Mouse (Mus musculus) stomach, embryonic 16.5 days (tissue): ENCODE measurements around the gene Stom. TPM values are rescaled to one million over a fixed set of nuclear protein-coding genes. Genes with fewer than 3 reads are reported as not detected.
A peak's percentile ranks its signal among the peaks of the same experiment; 100 is the strongest.

Experiments
- ATAC-seq: fragments of 200-750 bp; cut with Nextera tagmentation; 2 replicates; pipeline ENCODE4 v1.8.0; 2017; ENCODE audit warnings: moderate number of reproducible peaks, moderate TSS enrichment; ENCODE audit not compliant: insufficient read depth, low FRiP score
- H3K27ac ChIP-seq: fragments of 300-500 bp; sonication (generic); 2 replicates; pipeline ENCODE4 v1.5.1; 2014; ENCODE audit warnings: low read length
- H3K27me3 ChIP-seq: fragments of 300-500 bp; sonication (generic); 2 replicates; pipeline ENCODE4 v1.6.1; 2014; ENCODE audit warnings: low read length, control low read depth, mixed read lengths; ENCODE audit not compliant: control insufficient read depth, insufficient read depth
- H3K36me3 ChIP-seq: fragments of 300-500 bp; sonication (generic); 2 replicates; pipeline ENCODE4 v1.6.1; 2014; ENCODE audit warnings: low read length; ENCODE audit not compliant: control insufficient read depth, insufficient read depth
- H3K4me1 ChIP-seq: fragments of 300-500 bp; sonication (generic); 2 replicates; pipeline ENCODE4 v1.6.1; 2014; ENCODE audit warnings: low read length, control low read depth, mixed read lengths; ENCODE audit not compliant: control insufficient read depth, insufficient read depth
- H3K4me2 ChIP-seq: fragments of 300-500 bp; sonication (generic); 2 replicates; pipeline ENCODE4 v1.6.1; 2014; ENCODE audit warnings: low read depth, low read length, mixed read lengths
- H3K4me3 ChIP-seq: fragments of 300-500 bp; sonication (generic); replicated peaks from 2 replicates; pipeline ENCODE4 v1.5.1; 2014; ENCODE audit warnings: mild to moderate bottlenecking, low read length
- H3K9ac ChIP-seq: fragments of 300-500 bp; sonication (generic); 2 replicates; pipeline ENCODE4 v1.6.1; 2014; ENCODE audit warnings: low read length
- H3K9me3 ChIP-seq: fragments of 300-500 bp; sonication (generic); replicated peaks from 2 replicates; pipeline ENCODE4 v1.6.1; 2016; ENCODE audit warnings: low read length, control low read depth; ENCODE audit not compliant: control insufficient read depth
- WGBS: fragments of 180-500 bp; shearing (Covaris S2); extraction: QIAGEN DNeasy Blood & Tissue Kit; methylation state at CpG from one replicate; pipeline ENCODE4 v1.1.7; 2014; 5-methylcytosine and 5-hydroxymethylcytosine counted together
- polyA plus RNA-seq: library from polyadenylated mRNA; unstranded; fragments of >200 nt; fragmentation: Nextera tagmentation; extraction: Ambion mirVana; gene quantifications from 2 replicates; pipeline ENCODE4 v1.2.1, GENCODE M21; 2015

The Stom gene
- polyA plus RNA-seq, 1 experiment from 2014 or later: 87.3 TPM

DNA sequence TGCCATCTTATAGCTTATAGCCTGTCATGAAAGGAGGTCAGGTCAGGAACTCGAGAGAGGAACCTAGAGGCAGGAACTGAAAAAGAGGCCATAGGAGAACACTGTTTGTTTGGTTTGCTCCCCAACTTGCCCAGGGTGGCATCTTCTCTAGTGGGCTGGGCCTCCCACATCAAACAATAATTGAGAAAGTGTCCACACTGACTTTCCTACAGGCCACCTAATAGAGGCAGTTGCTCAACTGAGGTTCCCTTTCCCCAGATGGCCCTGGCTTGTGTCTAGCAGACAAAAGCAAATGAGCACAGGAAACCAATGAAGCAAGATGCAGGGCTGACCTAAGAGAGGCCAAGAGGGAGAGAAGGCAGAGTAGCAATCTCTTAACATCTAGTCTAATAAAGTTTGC, 28.6 kb downstream of the Stom start:
- Histone ChIP-seq H3K9me3 (0 out of 2 replicates have a peak, but pooled peaks cover 2% of the 10 kb centered on the region), H3K9ac (no peak overlapping the region), H3K27me3 (no peaks in the 10 kb centered on the region), H3K4me3 (no peak overlapping the region), H3K36me3 (peaks cover 7% of the 10 kb centered on the region), H3K4me1 (no peaks in the 10 kb centered on the region), H3K4me2 (no peak overlapping the region), H3K27ac (no peak overlapping the region)
- no peak for ATAC-seq
- 53% methylated on average over 1 of the region's 1 CpGs for WGBS

DNA sequence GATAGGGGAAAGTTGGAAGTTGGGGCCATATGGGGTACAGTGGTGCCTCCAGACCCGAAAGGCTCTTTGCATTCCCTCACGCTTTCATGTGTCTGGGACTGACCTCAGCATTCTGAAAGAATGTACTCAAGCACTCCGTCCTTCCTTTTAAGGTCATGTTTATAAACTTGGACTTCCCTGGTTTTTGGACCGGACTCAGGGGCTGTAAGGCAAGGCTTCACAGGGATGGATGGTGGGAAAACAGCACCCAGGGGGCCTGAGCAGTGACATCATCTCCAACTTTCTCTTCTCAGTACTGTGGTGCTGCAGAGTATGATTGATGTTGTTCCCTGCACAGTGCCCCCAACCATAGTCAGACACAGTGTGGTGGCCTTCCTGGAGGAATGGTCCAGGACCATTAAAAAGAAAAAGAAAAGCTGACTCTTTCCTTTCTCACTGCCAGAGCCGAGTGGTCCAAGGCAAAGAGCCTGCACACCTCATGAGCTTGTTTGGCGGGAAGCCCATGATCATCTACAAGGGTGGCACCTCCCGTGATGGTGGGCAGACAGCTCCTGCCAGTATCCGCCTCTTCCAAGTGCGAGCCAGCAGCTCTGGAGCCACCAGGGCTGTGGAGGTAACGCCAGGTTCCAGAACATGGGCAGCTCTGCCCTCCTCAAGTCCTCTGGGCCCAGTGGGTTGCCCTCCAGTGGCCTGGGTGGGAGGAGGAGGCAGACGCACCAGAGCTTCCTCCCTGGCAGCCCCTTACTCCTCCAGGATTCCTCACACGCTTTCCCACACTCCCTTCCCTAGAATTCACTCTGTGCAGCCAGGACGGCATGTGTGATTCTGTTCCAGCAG, 34.5 kb downstream of the Stom start:
- 61% methylated on average over 13 of the region's 13 CpGs for WGBS
- Histone ChIP-seq H3K9ac (no peak overlapping the region), H3K4me3 (no peak overlapping the region), H3K36me3 (peaks cover 7% of the 10 kb centered on the region), H3K4me1 (peaks cover 6% of the 10 kb centered on the region), H3K4me2 (no peak overlapping the region), H3K27me3 (no peaks in the 10 kb centered on the region), H3K27ac (peak overlapping the region; percentile 78), H3K9me3 (no peaks in the 10 kb centered on the region)
- ATAC-seq: peak; percentile 90

DNA sequence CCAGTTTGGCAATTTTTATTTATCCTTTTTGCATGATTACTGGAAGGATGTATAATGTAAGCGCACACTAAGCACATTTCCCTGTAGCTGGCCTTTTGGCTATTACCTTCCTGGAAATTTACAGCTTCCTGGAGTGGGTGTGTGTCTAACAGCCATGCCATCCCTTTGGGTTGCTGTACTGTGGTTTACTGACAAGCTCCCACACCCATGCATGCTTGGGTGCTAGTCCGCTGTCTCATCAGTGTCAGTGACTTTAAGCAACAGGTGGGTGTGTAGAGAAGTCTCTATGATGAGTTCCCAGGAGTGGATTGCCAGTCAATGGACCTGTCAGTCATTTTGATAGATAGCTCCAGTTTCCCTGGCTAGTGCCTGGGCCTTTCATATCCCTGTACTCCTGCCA, 37.3 kb downstream of the Stom start:
- WGBS: 84% methylated on average over 2 of the region's 2 CpGs
- H3K9me3 ChIP-seq: no peaks in the 10 kb centered on the region
- H3K9ac ChIP-seq: no peak overlapping the region
- H3K4me2 ChIP-seq: no peak overlapping the region
- peaks cover 6% of the 10 kb centered on the region for H3K4me1 ChIP-seq
- H3K27me3 ChIP-seq: no peaks in the 10 kb centered on the region
- peaks cover 7% of the 10 kb centered on the region for H3K36me3 ChIP-seq
- H3K27ac ChIP-seq: no peak overlapping the region
- ATAC-seq: no peak
- H3K4me3 ChIP-seq: no peak overlapping the region

DNA sequence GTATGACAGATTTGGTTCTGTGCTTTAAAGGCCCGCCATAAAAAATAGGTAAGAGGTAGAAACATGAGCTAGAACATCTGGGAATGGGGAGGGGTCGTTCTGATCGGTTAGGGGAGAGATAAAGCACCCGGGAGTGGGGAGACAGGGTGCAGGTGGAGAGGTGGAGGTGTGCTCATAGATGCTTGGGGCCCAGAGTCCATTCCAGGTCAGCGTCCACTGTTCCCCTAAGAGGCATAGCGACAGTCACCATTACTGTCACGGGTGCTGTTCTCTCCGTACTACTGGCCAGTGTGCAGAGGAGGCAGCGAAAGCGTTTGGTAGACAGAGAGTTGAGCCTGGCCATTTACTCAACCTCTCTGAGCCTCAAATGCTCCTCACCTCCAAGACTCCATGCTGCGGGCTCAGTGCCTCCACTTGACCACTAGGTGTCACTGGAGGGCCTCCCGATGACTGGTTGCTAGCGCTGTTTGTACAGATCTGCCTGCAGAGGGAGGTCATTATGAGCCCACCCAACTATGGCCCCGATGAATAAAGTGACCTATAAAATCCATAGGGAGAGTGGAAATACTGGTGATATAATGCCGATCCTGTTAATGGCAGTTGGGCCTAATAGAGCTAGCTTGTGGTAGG, 39.0 kb downstream of the Stom start:
- no peak overlapping the region for H3K9ac ChIP-seq
- H3K4me3 ChIP-seq: no peak overlapping the region
- no peaks in the 10 kb centered on the region for H3K27me3 ChIP-seq
- H3K36me3 ChIP-seq: peaks cover 4% of the 10 kb centered on the region; the same call in 1 of the 2 replicates
- 29% methylated on average over 15 of the region's 15 CpGs for WGBS
- H3K9me3 ChIP-seq: no peaks in the 10 kb centered on the region
- H3K4me1 ChIP-seq: peaks cover 6% of the 10 kb centered on the region
- H3K27ac ChIP-seq: no peak overlapping the region
- peak; percentile 45; the same call in 1 of the 2 replicates for ATAC-seq
- no peak overlapping the region for H3K4me2 ChIP-seq

DNA sequence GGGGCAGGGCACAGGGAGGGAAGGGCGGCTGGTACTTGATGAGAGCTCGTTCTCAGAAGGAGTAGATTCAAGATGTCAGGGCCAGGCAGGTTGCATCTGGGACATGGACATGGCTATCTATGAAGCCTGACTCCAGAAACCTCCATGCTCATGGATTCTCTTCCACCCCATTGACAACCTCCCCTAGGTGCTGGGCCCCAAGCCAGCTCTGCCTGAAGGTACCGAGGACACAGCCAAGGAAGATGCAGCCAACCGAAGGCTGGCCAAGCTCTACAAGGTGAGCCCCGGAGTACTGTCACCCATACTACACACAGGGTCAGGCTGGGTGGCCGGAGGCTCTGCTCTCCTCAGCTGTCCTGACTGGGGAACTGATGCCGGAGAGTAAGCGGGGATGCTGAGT, 43.5 kb downstream of the Stom start:
- H3K9me3 ChIP-seq: no peaks in the 10 kb centered on the region
- H3K4me1 ChIP-seq: no peaks in the 10 kb centered on the region
- 87% methylated on average over 8 of the region's 8 CpGs for WGBS
- no peak for ATAC-seq
- no peak overlapping the region for H3K4me2 ChIP-seq
- no peak overlapping the region for H3K27ac ChIP-seq
- peaks cover 8% of the 10 kb centered on the region; the same call in 1 of the 2 replicates for H3K36me3 ChIP-seq
- H3K4me3 ChIP-seq: no peak overlapping the region
- H3K9ac ChIP-seq: no peak overlapping the region
- no peaks in the 10 kb centered on the region for H3K27me3 ChIP-seq

DNA sequence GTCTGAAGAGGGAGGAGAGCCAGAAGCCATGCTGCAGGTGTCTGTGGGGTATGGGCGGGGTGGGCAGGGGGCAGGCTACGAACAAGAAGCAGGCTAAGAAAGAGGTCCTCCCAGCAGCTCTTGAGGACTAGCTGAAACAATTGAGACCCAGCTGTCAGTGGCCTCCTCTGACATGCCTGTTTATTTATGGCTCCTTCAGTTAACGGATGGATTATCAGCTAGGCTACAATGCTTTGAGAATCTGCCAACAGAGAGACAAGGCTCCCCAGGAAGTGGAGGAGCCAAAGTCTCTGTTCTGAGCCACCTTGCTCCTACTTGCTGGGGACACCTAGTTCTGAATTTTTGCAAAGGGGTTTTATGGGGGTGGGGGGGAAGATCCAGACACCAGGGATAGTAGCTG, 44.1 kb downstream of the Stom start:
- Histone ChIP-seq H3K4me2 (no peak overlapping the region), H3K36me3 (peaks cover 8% of the 10 kb centered on the region; the same call in 1 of the 2 replicates), H3K27ac (no peak overlapping the region), H3K4me1 (no peaks in the 10 kb centered on the region), H3K9ac (no peak overlapping the region), H3K9me3 (no peaks in the 10 kb centered on the region), H3K27me3 (no peaks in the 10 kb centered on the region), H3K4me3 (no peak overlapping the region)
- 63% methylated on average over 3 of the region's 3 CpGs for WGBS
- no peak for ATAC-seq

DNA sequence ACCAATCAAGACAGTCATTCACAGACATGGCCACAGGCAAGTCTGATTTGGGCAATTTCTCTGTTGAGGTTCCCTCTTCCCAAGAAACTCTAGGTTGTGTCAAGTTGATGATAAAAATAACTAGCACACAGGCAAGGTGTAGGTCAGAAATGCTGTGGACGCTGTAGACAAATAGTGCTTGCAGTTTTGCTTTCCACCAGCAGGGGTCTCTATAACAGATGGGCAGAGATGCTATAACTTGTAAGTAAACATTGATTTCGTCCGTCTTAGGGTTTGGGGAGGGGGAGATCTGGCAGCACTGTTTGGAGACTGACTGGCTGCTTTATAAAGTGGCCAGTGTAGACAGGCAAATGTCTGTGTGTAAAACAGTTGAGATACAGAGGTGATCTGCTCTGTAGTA, 44.9 kb downstream of the Stom start:
- no peak for ATAC-seq
- Histone ChIP-seq H3K4me2 (no peak overlapping the region), H3K27me3 (no peaks in the 10 kb centered on the region), H3K9me3 (no peaks in the 10 kb centered on the region), H3K36me3 (peaks cover 8% of the 10 kb centered on the region; the same call in 1 of the 2 replicates), H3K4me3 (no peak overlapping the region), H3K4me1 (no peaks in the 10 kb centered on the region), H3K27ac (no peak overlapping the region), H3K9ac (no peak overlapping the region)
- 21% methylated on average over 3 of the region's 3 CpGs for WGBS

DNA sequence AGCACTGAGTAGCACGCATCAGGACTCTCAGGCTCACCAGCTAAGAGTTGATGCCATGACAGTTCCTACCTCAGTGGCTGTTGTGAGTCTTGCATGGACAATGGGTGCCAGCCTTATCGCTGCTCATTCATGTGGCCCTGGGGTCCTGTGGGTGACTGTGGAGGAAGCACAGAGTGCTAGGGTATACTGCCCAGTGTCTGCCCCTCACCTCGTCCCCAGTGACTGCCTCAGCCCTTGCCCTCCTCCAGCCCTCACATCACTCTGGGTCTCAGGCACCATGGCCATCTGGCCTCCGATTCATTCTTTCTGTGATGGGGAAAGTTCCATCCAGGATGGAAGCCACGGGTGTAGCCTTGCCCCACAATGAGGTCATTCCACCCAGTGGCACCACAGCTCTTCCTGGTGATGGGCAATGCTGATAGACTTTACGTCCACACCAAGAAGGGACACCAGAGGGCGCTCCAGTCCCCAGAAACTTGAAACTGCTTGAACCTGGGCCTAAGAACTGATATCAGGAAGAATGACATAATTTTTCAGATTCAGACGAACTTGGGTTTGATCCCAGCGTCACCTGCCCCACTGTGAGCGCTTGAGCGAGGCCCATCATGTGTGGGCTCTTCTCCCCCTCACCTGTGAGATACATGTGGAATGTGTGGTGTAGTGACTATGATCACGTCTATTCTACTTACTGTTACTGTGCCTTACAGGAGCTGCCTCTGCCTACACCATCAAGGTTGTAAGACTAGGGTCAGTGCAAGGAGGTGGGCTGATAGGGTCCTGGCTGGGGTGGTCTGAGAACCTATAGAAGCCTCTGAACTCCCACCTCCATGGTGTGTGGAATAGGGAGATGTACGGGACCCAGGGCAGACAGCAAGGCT, 47.8 kb downstream of the Stom start:
- no peak overlapping the region for H3K4me2 ChIP-seq
- H3K9me3 ChIP-seq: no peaks in the 10 kb centered on the region
- H3K36me3 ChIP-seq: peaks cover 4% of the 10 kb centered on the region
- no peaks in the 10 kb centered on the region for H3K4me1 ChIP-seq
- WGBS: 41% methylated on average over 13 of the region's 13 CpGs
- H3K27me3 ChIP-seq: no peaks in the 10 kb centered on the region
- H3K9ac ChIP-seq: no peak overlapping the region
- H3K27ac ChIP-seq: no peak overlapping the region
- ATAC-seq: peak; percentile 26; the same call in 1 of the 2 replicates
- H3K4me3 ChIP-seq: no peak overlapping the region
